7 mouse cellular contexts compared by ENCODE assay signal in the genomic region with DNA sequence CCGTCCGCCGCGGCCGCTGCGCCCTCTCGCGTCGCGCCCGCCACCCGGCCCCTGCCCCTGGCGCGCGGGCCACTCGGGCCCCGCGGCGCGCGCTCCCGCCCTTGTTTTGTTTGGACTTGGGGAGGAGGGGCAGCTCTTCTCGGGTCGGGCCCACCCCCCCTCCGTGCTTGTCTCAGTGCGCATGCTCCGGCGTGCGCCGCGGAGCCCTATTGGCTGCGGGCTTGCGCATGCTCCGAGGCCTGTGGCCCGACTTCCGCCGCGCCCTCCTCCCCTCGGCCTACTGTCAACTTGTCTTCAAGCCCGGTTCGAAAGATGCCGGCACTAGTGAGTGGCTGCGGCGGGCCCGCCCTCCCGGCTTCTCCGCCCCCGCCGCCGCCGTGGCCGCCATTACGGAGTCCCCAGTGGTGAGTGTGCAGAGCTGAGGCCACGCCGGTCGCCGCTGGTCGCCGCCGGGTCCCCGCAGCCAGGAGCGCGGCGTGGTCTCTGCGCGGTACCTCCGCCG. TPM values are rescaled to one million over a fixed set of nuclear protein-coding genes. Genes with fewer than 3 reads are reported as not detected.
DNase-seq lines count a peak whose midpoint lies in the region; ATAC-seq lines count a peak whose summit lies in the region.

No protein-coding gene starts in this region.

- peak overlapping the region; percentile 68 for H3K4me2 ChIP-seq in embryonic facial prominence, embryonic 11.5 days (ENCODE audit: low read depth, low read length)
- peak overlapping the region; percentile 78 for H3K4me2 ChIP-seq in midbrain, embryonic 13.5 days (replicated peaks)

- H3K9me3 ChIP-seq in embryonic facial prominence, embryonic 11.5 days (replicated peaks; ENCODE audit: control insufficient read depth, low read length): no peaks in the 10 kb centered on the region
- no peaks in the 10 kb centered on the region for H3K9me3 ChIP-seq in limb, embryonic 10.5 days (replicated peaks)
- H3K9me3 ChIP-seq in midbrain, embryonic 13.5 days: no peaks in the 10 kb centered on the region

- H3K27ac ChIP-seq in embryonic facial prominence, embryonic 11.5 days (replicated peaks; ENCODE audit: low read depth, low read length): peak overlapping the region; percentile 97
- peak overlapping the region; percentile 100 for H3K27ac ChIP-seq in limb, embryonic 10.5 days
- H3K27ac ChIP-seq in midbrain, embryonic 13.5 days: peak overlapping the region; percentile 100

- under 1% methylated on average over 46 of the region's 68 CpGs for WGBS in embryonic facial prominence, embryonic 11.5 days
- WGBS in limb, embryonic 10.5 days: under 1% methylated on average over 68 of the region's 68 CpGs
- under 1% methylated on average over 44 of the region's 68 CpGs for WGBS in midbrain, embryonic 13.5 days

- peak; percentile 99 for DNase-seq in adrenal gland, postnatal 14 days
- DNase-seq in embryonic facial prominence, embryonic 11.5 days (ENCODE audit: low spot score): peak; percentile 98
- DNase-seq in kidney, adult 11 months: peak; percentile 99
- DNase-seq in limb, embryonic 10.5 days (ENCODE audit: low spot score): peak; percentile 99
- DNase-seq in spleen, adult 12 weeks (ENCODE audit: low spot score): peak; percentile 96

- no peaks in the 10 kb centered on the region for H3K36me3 ChIP-seq in embryonic facial prominence, embryonic 11.5 days (replicated peaks; ENCODE audit: control insufficient read depth, insufficient read depth, low read depth, low read length)
- H3K36me3 ChIP-seq in limb, embryonic 10.5 days: peaks cover 36% of the 10 kb centered on the region
- peaks cover 1% of the 10 kb centered on the region for H3K36me3 ChIP-seq in midbrain, embryonic 13.5 days

- peak overlapping the region; percentile 96 for H3K9ac ChIP-seq in embryonic facial prominence, embryonic 11.5 days (replicated peaks; ENCODE audit: low read length)
- H3K9ac ChIP-seq in midbrain, embryonic 13.5 days (replicated peaks): peak overlapping the region; percentile 98

- no peaks in the 10 kb centered on the region; the same call in 1 of the 2 replicates for H3K4me1 ChIP-seq in embryonic facial prominence, embryonic 11.5 days (ENCODE audit: control insufficient read depth, insufficient read depth, low read length)
- H3K4me1 ChIP-seq in limb, embryonic 10.5 days: peaks cover 25% of the 10 kb centered on the region
- peaks cover 43% of the 10 kb centered on the region for H3K4me1 ChIP-seq in midbrain, embryonic 13.5 days (replicated peaks)

- no peaks in the 10 kb centered on the region for H3K27me3 ChIP-seq in embryonic facial prominence, embryonic 11.5 days (ENCODE audit: control insufficient read depth, insufficient read depth, low read length)
- no peaks in the 10 kb centered on the region for H3K27me3 ChIP-seq in limb, embryonic 10.5 days (ENCODE audit: low read depth, poor library complexity, severe bottlenecking)
- no peaks in the 10 kb centered on the region for H3K27me3 ChIP-seq in midbrain, embryonic 13.5 days

- peak overlapping the region; percentile 91 for H3K4me3 ChIP-seq in embryonic facial prominence, embryonic 11.5 days (ENCODE audit: low read depth, low read length)
- H3K4me3 ChIP-seq in limb, embryonic 10.5 days: peak overlapping the region; percentile 98
- peak overlapping the region; percentile 98 for H3K4me3 ChIP-seq in midbrain, embryonic 13.5 days (replicated peaks)

- peak; percentile 93 for ATAC-seq in embryonic facial prominence, embryonic 11.5 days (replicated peaks; ENCODE audit: insufficient number of reproducible peaks, low FRiP score, low TSS enrichment, low read depth)
- ATAC-seq in granulocyte monocyte progenitor cell, adult 5-6 weeks (replicated peaks; ENCODE audit: poor library complexity, severe bottlenecking): peak; percentile 77
- peak; percentile 96 for ATAC-seq in midbrain, embryonic 13.5 days

RNA-seq across cellular contexts. Expression of a gene that starts 0.8 kb away (rescaled TPM):
- total RNA-seq in adrenal gland, postnatal 14 days (2021): 164 and 180 TPM in 2 replicates
- polyA plus RNA-seq in embryonic facial prominence, embryonic 11.5 days (2014; fragmentation: Nextera tagmentation; extraction: Ambion mirVana): 197 and 201 TPM in 2 replicates
- 203 and 218 TPM in 2 replicates for total RNA-seq in granulocyte monocyte progenitor cell, adult 5-6 weeks (2014; fragmentation: Nextera tagmentation)
- total RNA-seq in granulocyte monocyte progenitor cell, adult 5-6 weeks (2017): 221 and 239 TPM in 2 replicates
- 134 and 163 TPM in 2 replicates for polyA plus RNA-seq in limb, embryonic 10.5 days (2016; fragmentation: Nextera tagmentation; extraction: Ambion mirVana)
- 229 and 255 TPM in 2 replicates for polyA plus RNA-seq in midbrain, embryonic 13.5 days (2015; fragmentation: Nextera tagmentation; extraction: Ambion mirVana)

RNA-seq across cellular contexts. Expression of a gene that starts 33.3 kb away (rescaled TPM):
- 1.8 and 2.0 TPM in 2 replicates for total RNA-seq in adrenal gland, postnatal 14 days (2021)
- 1.1 and 1.2 TPM in 2 replicates for polyA plus RNA-seq in embryonic facial prominence, embryonic 11.5 days (2014; fragmentation: Nextera tagmentation; extraction: Ambion mirVana)
- total RNA-seq in granulocyte monocyte progenitor cell, adult 5-6 weeks (2014; fragmentation: Nextera tagmentation): 29.1 and 42.7 TPM in 2 replicates
- 18.8 and 27.7 TPM in 2 replicates for total RNA-seq in granulocyte monocyte progenitor cell, adult 5-6 weeks (2017)
- polyA plus RNA-seq in limb, embryonic 10.5 days (2016; fragmentation: Nextera tagmentation; extraction: Ambion mirVana): 2.0 and 3.5 TPM in 2 replicates
- polyA plus RNA-seq in midbrain, embryonic 13.5 days (2015; fragmentation: Nextera tagmentation; extraction: Ambion mirVana): 7.0 and 8.5 TPM in 2 replicates

RNA-seq across cellular contexts. Expression of a gene that starts 33.3 kb away (rescaled TPM):
- total RNA-seq in adrenal gland, postnatal 14 days (2021): 3.6 and 3.8 TPM in 2 replicates
- 0.31 and 0.33 TPM in 2 replicates for polyA plus RNA-seq in embryonic facial prominence, embryonic 11.5 days (2014; fragmentation: Nextera tagmentation; extraction: Ambion mirVana)
- total RNA-seq in granulocyte monocyte progenitor cell, adult 5-6 weeks (2014; fragmentation: Nextera tagmentation): 8.1 and 10.6 TPM in 2 replicates
- total RNA-seq in granulocyte monocyte progenitor cell, adult 5-6 weeks (2017): 6.0 and 8.9 TPM in 2 replicates
- polyA plus RNA-seq in limb, embryonic 10.5 days (2016; fragmentation: Nextera tagmentation; extraction: Ambion mirVana): 0.20 and 0.99 TPM in 2 replicates
- 1.4 and 1.5 TPM in 2 replicates for polyA plus RNA-seq in midbrain, embryonic 13.5 days (2015; fragmentation: Nextera tagmentation; extraction: Ambion mirVana)

Comparison
In these comparisons a context has a peak if more than half of its experiments do, and no peak if none do; other contexts are left out.
1. Peak in every context shown above with its lines: DNase-seq, ATAC-seq, H3K4me3 ChIP-seq and H3K27ac ChIP-seq.